Mouse (Mus musculus): ENCODE data around the gene Gpn3. TPM values are rescaled to one million over a fixed set of nuclear protein-coding genes. Genes with fewer than 3 reads are reported as not detected.
A peak's percentile ranks its signal among the peaks of the same experiment; 100 is the strongest.

The Gpn3 gene
- polyA plus RNA-seq, 1 experiment: 26.4 TPM

- H3K27me3 ChIP-seq (replicated peaks): no peaks in the 10 kb centered on the region
- peaks cover 11% of the 10 kb centered on the region for H3K4me1 ChIP-seq
- H3K4me3 ChIP-seq (replicated peaks): no peak overlapping the region
- peaks cover 11% of the 10 kb centered on the region for H3K9me3 ChIP-seq
- TF ChIP-seq GATA1 (IDR thresholded peaks at IDR 0.05; ENCODE audit: borderline replicate concordance, low read length) (no peak), FLI1 (IDR thresholded peaks at IDR 0.05; ENCODE audit: low read length) (no peak)
- peaks cover 4% of the 10 kb centered on the region for H3K36me3 ChIP-seq (replicated peaks; ENCODE audit: low read length)
Measured at GRCm38 (mm10) chr5:122343768-122344167, 27.9 kb upstream of the Gpn3 start.

- H3K4me1 ChIP-seq: peaks cover 10% of the 10 kb centered on the region
- peaks cover 2% of the 10 kb centered on the region for H3K36me3 ChIP-seq (replicated peaks; ENCODE audit: low read length)
- no peak for TF ChIP-seq FLI1 (IDR thresholded peaks at IDR 0.05; ENCODE audit: low read length)
- no peak for TF ChIP-seq GATA1 (IDR thresholded peaks at IDR 0.05; ENCODE audit: borderline replicate concordance, low read length)
- peaks cover 11% of the 10 kb centered on the region for H3K9me3 ChIP-seq
- H3K4me3 ChIP-seq (replicated peaks): no peak overlapping the region
- no peaks in the 10 kb centered on the region for H3K27me3 ChIP-seq (replicated peaks)
Measured at GRCm38 (mm10) chr5:122344260-122344659, 27.4 kb upstream of the Gpn3 start.

GRCm38 (mm10) chr5:122345777-122346176 is 25.9 kb upstream of the Gpn3 start:
- peaks cover 2% of the 10 kb centered on the region for H3K36me3 ChIP-seq (replicated peaks; ENCODE audit: low read length)
- no peaks in the 10 kb centered on the region for H3K27me3 ChIP-seq (replicated peaks)
- TF ChIP-seq FLI1 (IDR thresholded peaks at IDR 0.05; ENCODE audit: low read length) (no peak), GATA1 (IDR thresholded peaks at IDR 0.05; ENCODE audit: borderline replicate concordance, low read length) (no peak)
- H3K9me3 ChIP-seq: peaks cover 8% of the 10 kb centered on the region
- H3K4me1 ChIP-seq: peaks cover 10% of the 10 kb centered on the region
- H3K4me3 ChIP-seq (replicated peaks): no peak overlapping the region

- Histone ChIP-seq H3K4me1 (peaks cover 34% of the 10 kb centered on the region), H3K9me3 (no peaks in the 10 kb centered on the region), H3K27me3 (replicated peaks) (no peaks in the 10 kb centered on the region), H3K4me3 (replicated peaks) (peak within 1 kb of the TSS; percentile 97), H3K36me3 (replicated peaks; ENCODE audit: low read length) (peaks cover 12% of the 10 kb centered on the region)
- TF ChIP-seq GATA1 (IDR thresholded peaks at IDR 0.05; ENCODE audit: borderline replicate concordance, low read length): no peak
Measured at GRCm38 (mm10) chr5:122353807-122354491, 17.7 kb upstream of the Gpn3 start, which contains the start of the genes Rad9b and Vps29. Gene Rad9b, minus strand, starts transcription at chr5:122354233. Gene Vps29, plus strand, starts transcription at chr5:122354369.

GRCm38 (mm10) chr5:122354492-122355067 is 17.1 kb upstream of the Gpn3 start:
- peak overlapping the region; percentile 97 for H3K4me3 ChIP-seq (replicated peaks)
- peaks cover 37% of the 10 kb centered on the region for H3K4me1 ChIP-seq
- H3K9me3 ChIP-seq: no peaks in the 10 kb centered on the region
- H3K27me3 ChIP-seq (replicated peaks): no peaks in the 10 kb centered on the region
- no peak for TF ChIP-seq GATA1 (IDR thresholded peaks at IDR 0.05; ENCODE audit: borderline replicate concordance, low read length)
- no peak for TF ChIP-seq FLI1 (IDR thresholded peaks at IDR 0.05; ENCODE audit: low read length)
- H3K36me3 ChIP-seq (replicated peaks; ENCODE audit: low read length): peaks cover 17% of the 10 kb centered on the region

GRCm38 (mm10) chr5:122372192-122372769 is 605 bp downstream of the Gpn3 start, which contains the start of gene Fam216a:
Gene Fam216a, minus strand, starts transcription at chr5:122372364.
- TF ChIP-seq FLI1 (IDR thresholded peaks at IDR 0.05; ENCODE audit: low read length) (peak; percentile 24; the same call in 1 of the 2 replicates), GATA1 (IDR thresholded peaks at IDR 0.05; ENCODE audit: borderline replicate concordance, low read length) (peak; percentile 89)
- Histone ChIP-seq H3K4me3 (replicated peaks) (peak within 1 kb of the TSS; percentile 100), H3K27me3 (replicated peaks) (no peaks in the 10 kb centered on the region), H3K36me3 (replicated peaks; ENCODE audit: low read length) (peaks cover 57% of the 10 kb centered on the region), H3K4me1 (peaks cover 36% of the 10 kb centered on the region), H3K9me3 (no peaks in the 10 kb centered on the region)

- no peak for TF ChIP-seq GATA1 (IDR thresholded peaks at IDR 0.05; ENCODE audit: borderline replicate concordance, low read length)
- TF ChIP-seq FLI1 (IDR thresholded peaks at IDR 0.05; ENCODE audit: low read length): no peak
Measured at GRCm38 (mm10) chr5:122372878-122373277, 1.2 kb downstream of the Gpn3 start.

GRCm38 (mm10) chr5:122377101-122377833 is 5.6 kb downstream of the Gpn3 start:
- H3K9me3 ChIP-seq: no peaks in the 10 kb centered on the region
- H3K27me3 ChIP-seq (replicated peaks): no peaks in the 10 kb centered on the region
- H3K36me3 ChIP-seq (replicated peaks; ENCODE audit: low read length): peaks cover 69% of the 10 kb centered on the region
- no peak for TF ChIP-seq FLI1 (IDR thresholded peaks at IDR 0.05; ENCODE audit: low read length)
- no peak for TF ChIP-seq GATA1 (IDR thresholded peaks at IDR 0.05; ENCODE audit: borderline replicate concordance, low read length)
- H3K4me3 ChIP-seq (replicated peaks): no peak overlapping the region
- H3K4me1 ChIP-seq: peaks cover 35% of the 10 kb centered on the region

More at GRCm38 (mm10) chr5:122372878-122373277, 1.2 kb downstream of the Gpn3 start:
- peaks cover 52% of the 10 kb centered on the region for H3K36me3 ChIP-seq (replicated peaks; ENCODE audit: low read length)
- H3K4me1 ChIP-seq: peaks cover 36% of the 10 kb centered on the region
- H3K4me3 ChIP-seq (replicated peaks): peak overlapping the region; percentile 100
- H3K9me3 ChIP-seq: no peaks in the 10 kb centered on the region
- no peaks in the 10 kb centered on the region for H3K27me3 ChIP-seq (replicated peaks)

GRCm38 (mm10) chr5:122378171-122378570 is 6.5 kb downstream of the Gpn3 start:
- Histone ChIP-seq H3K9me3 (no peaks in the 10 kb centered on the region), H3K4me1 (peaks cover 34% of the 10 kb centered on the region), H3K36me3 (replicated peaks; ENCODE audit: low read length) (peaks cover 77% of the 10 kb centered on the region), H3K27me3 (replicated peaks) (no peaks in the 10 kb centered on the region), H3K4me3 (replicated peaks) (no peak overlapping the region)
- no peak for TF ChIP-seq FLI1 (IDR thresholded peaks at IDR 0.05; ENCODE audit: low read length)
- TF ChIP-seq GATA1 (IDR thresholded peaks at IDR 0.05; ENCODE audit: borderline replicate concordance, low read length): no peak

Measured in megakaryocyte, embryonic 14.5 days (primary cell).